Mouse (Mus musculus): ENCODE measurements around the gene 4930442H23Rik. TPM values are rescaled to one million over a fixed set of nuclear protein-coding genes. Genes with fewer than 3 reads are reported as not detected.
"Not testable (repeated sequence)": the region's sequence is repeated elsewhere in the genome, so short reads cannot be mapped to it uniquely, and the experiment has no call there.

The 4930442H23Rik gene
- polyA plus RNA-seq, 1 experiment = not detected

- H3K9me3 ChIP-seq = peaks cover 5% of the 10 kb centered on the region
- H3K36me3 ChIP-seq (replicated peaks; ENCODE audit: low read length) = peaks cover 56% of the 10 kb centered on the region
- peaks cover 65% of the 10 kb centered on the region for H3K4me1 ChIP-seq
- H3K27me3 ChIP-seq (replicated peaks) = peaks cover 19% of the 10 kb centered on the region
- H3K4me3 ChIP-seq (replicated peaks) = peak overlapping the region; percentile 15
- TF ChIP-seq GATA1 (IDR thresholded peaks at IDR 0.05; ENCODE audit: borderline replicate concordance, low read length) (no peak), FLI1 (IDR thresholded peaks at IDR 0.05; ENCODE audit: low read length) (no peak)
These were observed 6.7 kb upstream of the 4930442H23Rik start for GRCm38 (mm10) chr10:81190236-81190911.

GRCm38 (mm10) chr10:81189821-81190220, 6.2 kb upstream of the 4930442H23Rik start:
- Histone ChIP-seq H3K9me3 (peaks cover 5% of the 10 kb centered on the region), H3K4me3 (replicated peaks) (no peak overlapping the region), H3K27me3 (replicated peaks) (peaks cover 13% of the 10 kb centered on the region), H3K36me3 (replicated peaks; ENCODE audit: low read length) (peaks cover 61% of the 10 kb centered on the region), H3K4me1 (peaks cover 67% of the 10 kb centered on the region)
- TF ChIP-seq FLI1 (IDR thresholded peaks at IDR 0.05; ENCODE audit: low read length) (no peak), GATA1 (IDR thresholded peaks at IDR 0.05; ENCODE audit: borderline replicate concordance, low read length) (no peak)

- Histone ChIP-seq H3K27me3 (replicated peaks) (no peaks in the 10 kb centered on the region), H3K4me3 (replicated peaks) (no peak overlapping the region), H3K9me3 (peaks cover 5% of the 10 kb centered on the region), H3K36me3 (replicated peaks; ENCODE audit: low read length) (peaks cover 77% of the 10 kb centered on the region), H3K4me1 (peaks cover 64% of the 10 kb centered on the region)
- TF ChIP-seq GATA1 (IDR thresholded peaks at IDR 0.05; ENCODE audit: borderline replicate concordance, low read length) (no peak), FLI1 (IDR thresholded peaks at IDR 0.05; ENCODE audit: low read length) (no peak)
These were observed 3.5 kb upstream of the 4930442H23Rik start for GRCm38 (mm10) chr10:81187161-81187560.

- H3K4me3 ChIP-seq (replicated peaks) = no peak overlapping the region
- H3K9me3 ChIP-seq = peaks cover 5% of the 10 kb centered on the region
- H3K4me1 ChIP-seq = peaks cover 63% of the 10 kb centered on the region
- peaks cover 80% of the 10 kb centered on the region for H3K36me3 ChIP-seq (replicated peaks; ENCODE audit: low read length)
- H3K27me3 ChIP-seq (replicated peaks) = no peaks in the 10 kb centered on the region
- TF ChIP-seq FLI1 (IDR thresholded peaks at IDR 0.05; ENCODE audit: low read length) = no peak
- TF ChIP-seq GATA1 (IDR thresholded peaks at IDR 0.05; ENCODE audit: borderline replicate concordance, low read length) = no peak
These were observed 1.1 kb upstream of the 4930442H23Rik start for GRCm38 (mm10) chr10:81184765-81185164.

- H3K4me1 ChIP-seq = peaks cover 82% of the 10 kb centered on the region
- H3K4me3 ChIP-seq (replicated peaks) = peak within 1 kb of the TSS; percentile 96
- TF ChIP-seq GATA1 (IDR thresholded peaks at IDR 0.05; ENCODE audit: borderline replicate concordance, low read length) (no peak), FLI1 (IDR thresholded peaks at IDR 0.05; ENCODE audit: low read length) (peak; percentile 66)
- H3K9me3 ChIP-seq = no peaks in the 10 kb centered on the region
- peaks cover 84% of the 10 kb centered on the region for H3K36me3 ChIP-seq (replicated peaks; ENCODE audit: low read length)
- no peaks in the 10 kb centered on the region for H3K27me3 ChIP-seq (replicated peaks)
These were observed 1.0 kb downstream of the 4930442H23Rik start, which contains the start of gene Dapk3 for GRCm38 (mm10) chr10:81182336-81183333. Gene Dapk3, plus strand, starts transcription at chr10:81183005.

- H3K36me3 ChIP-seq (replicated peaks; ENCODE audit: low read length) = peaks cover 82% of the 10 kb centered on the region
- H3K27me3 ChIP-seq (replicated peaks); H3K9me3 ChIP-seq; H3K4me3 ChIP-seq (replicated peaks): not testable (repeated sequence)
- peaks cover 81% of the 10 kb centered on the region for H3K4me1 ChIP-seq
These were observed 1.8 kb downstream of the 4930442H23Rik start for GRCm38 (mm10) chr10:81181860-81182259.

- H3K9me3 ChIP-seq = no peaks in the 10 kb centered on the region
- peaks cover 79% of the 10 kb centered on the region for H3K4me1 ChIP-seq
- H3K4me3 ChIP-seq (replicated peaks) = no peak overlapping the region
- TF ChIP-seq GATA1 (IDR thresholded peaks at IDR 0.05; ENCODE audit: borderline replicate concordance, low read length) = no peak
- no peak for TF ChIP-seq FLI1 (IDR thresholded peaks at IDR 0.05; ENCODE audit: low read length)
- no peaks in the 10 kb centered on the region for H3K27me3 ChIP-seq (replicated peaks)
- peaks cover 76% of the 10 kb centered on the region for H3K36me3 ChIP-seq (replicated peaks; ENCODE audit: low read length)
These were observed 2.7 kb downstream of the 4930442H23Rik start for GRCm38 (mm10) chr10:81180946-81181345.

- H3K27me3 ChIP-seq (replicated peaks) = no peaks in the 10 kb centered on the region
- no peak for TF ChIP-seq FLI1 (IDR thresholded peaks at IDR 0.05; ENCODE audit: low read length)
- TF ChIP-seq GATA1 (IDR thresholded peaks at IDR 0.05; ENCODE audit: borderline replicate concordance, low read length) = no peak
- peaks cover 84% of the 10 kb centered on the region for H3K4me1 ChIP-seq
- H3K4me3 ChIP-seq (replicated peaks) = peak overlapping the region; percentile 71
- H3K9me3 ChIP-seq = no peaks in the 10 kb centered on the region
- H3K36me3 ChIP-seq (replicated peaks; ENCODE audit: low read length) = peaks cover 64% of the 10 kb centered on the region
These were observed 4.0 kb downstream of the 4930442H23Rik start for GRCm38 (mm10) chr10:81179451-81180342.

- H3K36me3 ChIP-seq (replicated peaks; ENCODE audit: low read length) = peaks cover 56% of the 10 kb centered on the region
- peaks cover 84% of the 10 kb centered on the region for H3K4me1 ChIP-seq
- TF ChIP-seq GATA1 (IDR thresholded peaks at IDR 0.05; ENCODE audit: borderline replicate concordance, low read length) = no peak
- no peak for TF ChIP-seq FLI1 (IDR thresholded peaks at IDR 0.05; ENCODE audit: low read length)
- no peaks in the 10 kb centered on the region for H3K27me3 ChIP-seq (replicated peaks)
- peak overlapping the region; percentile 98 for H3K4me3 ChIP-seq (replicated peaks)
- H3K9me3 ChIP-seq = no peaks in the 10 kb centered on the region
These were observed 4.7 kb downstream of the 4930442H23Rik start for GRCm38 (mm10) chr10:81178927-81179326.

All from megakaryocyte, embryonic 14.5 days (primary cell).